Mouse (Mus musculus) intestine, embryonic 16.5 days (tissue): ENCODE results near the gene Lrrc25. TPM values are rescaled to one million over a fixed set of nuclear protein-coding genes. Genes with fewer than 3 reads are reported as not detected.

ENCODE experiments used
- ATAC-seq: fragments of 200-750 bp; cut with Nextera tagmentation; 2 replicates; pipeline ENCODE4 v1.8.0; 2017; ENCODE audit warnings: moderate TSS enrichment, moderate library complexity
- H3K27ac ChIP-seq: fragments of 300-500 bp; sonication (generic); 2 replicates; pipeline ENCODE4 v1.5.1; 2014; ENCODE audit warnings: mild to moderate bottlenecking, low read length
- H3K27me3 ChIP-seq: fragments of 300-500 bp; sonication (generic); replicated peaks from 2 replicates; pipeline ENCODE4 v1.6.1; 2014; ENCODE audit warnings: low read length, control low read depth, mixed read lengths; ENCODE audit not compliant: control insufficient read depth, insufficient read depth
- H3K36me3 ChIP-seq: fragments of 300-500 bp; sonication (generic); 2 replicates; pipeline ENCODE4 v1.6.1; 2014; ENCODE audit warnings: low read length, control low read depth; ENCODE audit not compliant: control insufficient read depth, insufficient read depth
- H3K4me1 ChIP-seq: fragments of 300-500 bp; sonication (generic); 2 replicates; pipeline ENCODE4 v1.6.1; 2014; ENCODE audit warnings: low read length, control low read depth, mixed read lengths; ENCODE audit not compliant: control insufficient read depth, insufficient read depth
- H3K4me2 ChIP-seq: fragments of 300-500 bp; sonication (generic); 2 replicates; pipeline ENCODE4 v1.6.1; 2014; ENCODE audit warnings: low read depth, low read length, control low read depth
- H3K4me3 ChIP-seq: fragments of 300-500 bp; sonication (generic); 2 replicates; pipeline ENCODE4 v1.5.1; 2014; ENCODE audit warnings: mild to moderate bottlenecking, low read length
- H3K9ac ChIP-seq: fragments of 300-500 bp; sonication (generic); 2 replicates; pipeline ENCODE4 v1.6.1; 2014; ENCODE audit warnings: low read depth, low read length
- H3K9me3 ChIP-seq: fragments of 300-500 bp; sonication (generic); 2 replicates; pipeline ENCODE4 v1.6.1; 2016; ENCODE audit warnings: low read length, control low read depth; ENCODE audit not compliant: control insufficient read depth
- WGBS: fragments of 180-500 bp; shearing (Covaris S2); extraction: QIAGEN DNeasy Blood & Tissue Kit; methylation state at CpG from one replicate; pipeline ENCODE4 v1.1.7; 2014; 5-methylcytosine and 5-hydroxymethylcytosine counted together
- polyA plus RNA-seq: library from polyadenylated mRNA; unstranded; fragments of >200 nt; fragmentation: Nextera tagmentation; extraction: Ambion mirVana; gene quantifications from 2 replicates; pipeline ENCODE4 v1.2.1, GENCODE M21; 2015

The Lrrc25 gene
- polyA plus RNA-seq, 1 experiment from 2014 or later = 3.0 TPM

DNA sequence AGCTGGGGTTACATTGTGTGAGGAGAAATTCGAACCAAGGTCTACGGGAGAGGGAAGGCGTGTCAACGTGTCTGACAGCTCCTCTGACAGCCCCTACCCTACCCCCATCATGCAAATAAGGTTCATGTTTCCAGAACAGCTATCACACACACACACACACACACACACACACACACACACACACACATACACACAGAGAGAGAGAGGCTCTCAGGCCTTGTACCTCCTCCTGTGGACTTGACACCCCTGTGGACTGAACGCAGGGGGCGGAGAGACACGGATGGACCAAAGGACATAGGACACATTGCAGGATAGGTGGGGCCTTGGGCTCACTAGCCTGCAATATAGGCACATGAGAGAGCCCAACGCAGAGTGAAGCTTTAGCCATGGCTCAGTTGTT lies 20.9 kb downstream of the Lrrc25 start:
- H3K4me1 ChIP-seq = peaks cover 27% of the 10 kb centered on the region
- no peak overlapping the region for H3K4me2 ChIP-seq
- WGBS = 56% methylated on average over 8 of the region's 8 CpGs
- H3K36me3 ChIP-seq = no peaks in the 10 kb centered on the region
- ATAC-seq = peak; percentile 81
- 0 out of 2 replicates have a peak overlapping the region, but pooled peaks have one; percentile 9 for H3K9ac ChIP-seq
- H3K27me3 ChIP-seq = no peaks in the 10 kb centered on the region
- H3K27ac ChIP-seq = peak overlapping the region; percentile 33
- no peaks in the 10 kb centered on the region for H3K9me3 ChIP-seq
- H3K4me3 ChIP-seq = no peak overlapping the region

DNA sequence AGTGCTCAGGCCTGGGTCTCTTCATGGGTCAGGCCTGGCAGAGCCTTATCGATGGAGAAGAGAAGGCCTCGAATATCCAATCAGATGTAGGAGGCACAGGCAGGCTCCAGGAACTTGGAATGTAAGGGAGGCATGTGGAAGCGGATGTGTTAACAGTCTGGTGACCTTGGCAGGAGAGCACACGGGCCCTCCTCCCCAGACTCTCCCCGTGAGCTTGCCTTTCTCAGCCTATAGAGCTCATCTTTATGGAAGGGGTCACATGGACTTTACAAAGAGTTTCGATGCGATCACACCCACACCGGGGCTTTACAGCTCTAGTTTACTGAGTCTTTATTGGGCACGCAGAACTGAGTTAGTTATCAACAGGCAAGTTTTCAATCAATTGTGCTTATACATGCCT lies 22.8 kb downstream of the Lrrc25 start:
- Histone ChIP-seq H3K27me3 (no peaks in the 10 kb centered on the region), H3K27ac (peak overlapping the region; percentile 43; the same call in 1 of the 2 replicates), H3K9ac (no peak overlapping the region), H3K4me1 (peaks cover 20% of the 10 kb centered on the region), H3K36me3 (no peaks in the 10 kb centered on the region), H3K4me3 (no peak overlapping the region), H3K9me3 (no peaks in the 10 kb centered on the region), H3K4me2 (no peak overlapping the region)
- peak; percentile 58 for ATAC-seq
- WGBS = 50% methylated on average over 9 of the region's 9 CpGs

DNA sequence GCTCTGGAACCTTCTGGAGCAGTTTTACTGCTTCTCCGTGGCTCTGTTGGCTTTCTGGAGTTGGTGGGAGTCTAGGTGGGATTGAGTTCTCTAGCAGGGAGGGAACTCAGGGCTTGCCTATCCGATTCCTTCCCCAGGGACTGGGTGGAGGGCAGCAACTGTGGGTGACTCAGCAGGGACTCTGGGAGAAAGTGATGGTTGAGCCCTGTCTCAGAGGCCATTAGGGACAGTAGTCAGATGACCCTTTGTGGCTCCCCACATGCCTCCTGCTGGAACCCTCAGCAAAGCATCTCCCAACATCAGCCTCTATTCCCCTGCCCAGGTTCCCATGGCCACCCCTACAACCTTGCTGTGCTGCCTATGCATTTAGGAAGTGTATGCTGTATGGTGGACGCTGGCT lies 27.1 kb downstream of the Lrrc25 start:
- WGBS = 68% methylated on average over 3 of the region's 3 CpGs
- H3K27ac ChIP-seq = no peak overlapping the region

DNA sequence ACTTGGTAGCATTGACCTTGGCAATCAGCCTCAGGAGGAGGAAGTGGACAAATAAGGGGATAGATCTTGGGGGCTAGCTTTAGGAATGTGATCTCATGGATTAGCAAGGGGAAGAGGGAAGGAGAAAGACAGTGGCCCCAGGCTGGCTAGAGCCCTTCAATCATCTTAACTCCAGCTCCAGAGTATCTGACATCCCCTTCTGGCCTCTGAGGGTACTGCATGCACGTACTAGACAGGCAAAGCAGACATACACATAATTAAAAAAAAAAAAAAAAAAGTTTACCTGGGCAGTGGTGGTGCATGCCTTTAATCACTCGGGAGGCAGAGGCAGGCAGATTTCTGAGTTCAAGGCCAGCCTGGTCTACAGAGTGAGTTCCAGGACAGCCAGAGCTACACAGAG lies 28.1 kb downstream of the Lrrc25 start:
- Histone ChIP-seq H3K9me3 (no peaks in the 10 kb centered on the region), H3K27ac (no peak overlapping the region), H3K4me3 (no peak overlapping the region), H3K27me3 (no peaks in the 10 kb centered on the region), H3K4me1 (peaks cover 25% of the 10 kb centered on the region), H3K4me2 (no peak overlapping the region), H3K9ac (no peak overlapping the region), H3K36me3 (no peaks in the 10 kb centered on the region)
- no peak for ATAC-seq
- WGBS = 77% methylated on average over 2 of the region's 2 CpGs

More for the DNA sequence above, 27.1 kb downstream of the Lrrc25 start:
- Histone ChIP-seq H3K4me2 (no peak overlapping the region), H3K36me3 (no peaks in the 10 kb centered on the region), H3K9ac (no peak overlapping the region), H3K4me3 (no peak overlapping the region), H3K4me1 (peaks cover 26% of the 10 kb centered on the region), H3K27me3 (no peaks in the 10 kb centered on the region), H3K9me3 (no peaks in the 10 kb centered on the region)
- ATAC-seq = no peak

DNA sequence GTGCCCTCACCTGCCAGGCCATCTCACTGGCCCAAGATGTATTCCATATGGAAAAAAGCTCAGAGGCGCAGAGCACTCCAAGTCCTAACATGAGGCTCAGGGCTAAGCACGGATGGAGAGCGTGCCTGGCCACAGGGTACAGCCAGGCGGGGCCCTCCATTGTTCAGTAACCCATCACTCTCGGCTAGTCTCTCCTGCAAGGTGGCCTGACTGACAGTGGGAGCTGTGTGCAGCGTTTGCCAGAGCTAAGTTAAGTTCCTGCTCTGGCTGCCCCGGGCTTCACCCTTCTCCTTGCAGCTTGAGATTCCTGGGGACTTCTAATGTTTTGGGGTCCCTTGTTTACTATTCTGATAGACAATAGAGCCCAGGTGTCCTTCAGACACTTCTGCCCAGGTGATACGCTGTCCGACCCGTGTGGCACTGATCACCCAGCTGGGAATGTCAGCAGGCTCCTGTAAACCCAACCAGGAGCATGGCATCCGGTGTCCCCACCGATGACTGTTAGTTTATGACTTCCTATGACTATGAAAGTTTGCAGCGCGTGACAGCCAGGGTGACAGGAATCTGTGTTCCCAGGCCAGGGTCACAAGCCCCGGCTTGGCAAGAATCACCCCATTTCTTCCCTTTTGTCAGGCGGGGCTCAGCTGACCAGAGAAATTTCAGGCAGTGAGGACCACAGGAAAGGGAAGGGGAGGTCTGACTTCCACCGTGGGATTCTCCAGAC lies 29.7 kb downstream of the Lrrc25 start:
- Histone ChIP-seq H3K4me3 (no peak overlapping the region), H3K4me2 (no peak overlapping the region), H3K4me1 (peaks cover 40% of the 10 kb centered on the region), H3K9me3 (no peaks in the 10 kb centered on the region), H3K9ac (no peak overlapping the region), H3K27me3 (no peaks in the 10 kb centered on the region), H3K27ac (peak overlapping the region; percentile 33), H3K36me3 (peaks cover 3% of the 10 kb centered on the region; the same call in 1 of the 2 replicates)
- no peak for ATAC-seq
- WGBS = 51% methylated on average over 17 of the region's 17 CpGs

DNA sequence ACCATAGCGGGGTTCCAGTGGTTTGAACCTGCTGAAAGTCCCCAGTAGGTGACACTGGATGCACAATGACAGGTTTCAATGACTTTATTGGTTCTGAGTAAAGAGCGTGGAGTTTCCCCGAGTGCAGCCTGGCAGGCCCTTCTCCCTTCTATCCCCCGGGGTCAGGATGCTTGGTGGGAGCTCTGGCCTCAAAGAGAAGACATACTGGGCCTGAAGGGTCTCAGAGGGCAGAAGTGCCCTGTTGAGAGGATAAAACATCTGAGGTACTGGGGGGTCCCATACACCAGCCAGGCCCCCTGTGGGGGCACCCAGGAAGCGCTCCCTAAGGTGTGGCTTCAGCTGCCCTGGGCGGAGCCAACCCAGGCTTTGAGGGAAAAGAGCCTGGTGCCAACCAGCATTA lies 30.4 kb downstream of the Lrrc25 start:
- Histone ChIP-seq H3K27me3 (no peaks in the 10 kb centered on the region), H3K27ac (peak overlapping the region; percentile 33; the same call in 1 of the 2 replicates), H3K9ac (no peak overlapping the region), H3K4me3 (no peak overlapping the region), H3K4me2 (no peak overlapping the region), H3K4me1 (peaks cover 40% of the 10 kb centered on the region), H3K9me3 (no peaks in the 10 kb centered on the region), H3K36me3 (peaks cover 7% of the 10 kb centered on the region; the same call in 1 of the 2 replicates)
- no peak for ATAC-seq
- 76% methylated on average over 6 of the region's 6 CpGs for WGBS

DNA sequence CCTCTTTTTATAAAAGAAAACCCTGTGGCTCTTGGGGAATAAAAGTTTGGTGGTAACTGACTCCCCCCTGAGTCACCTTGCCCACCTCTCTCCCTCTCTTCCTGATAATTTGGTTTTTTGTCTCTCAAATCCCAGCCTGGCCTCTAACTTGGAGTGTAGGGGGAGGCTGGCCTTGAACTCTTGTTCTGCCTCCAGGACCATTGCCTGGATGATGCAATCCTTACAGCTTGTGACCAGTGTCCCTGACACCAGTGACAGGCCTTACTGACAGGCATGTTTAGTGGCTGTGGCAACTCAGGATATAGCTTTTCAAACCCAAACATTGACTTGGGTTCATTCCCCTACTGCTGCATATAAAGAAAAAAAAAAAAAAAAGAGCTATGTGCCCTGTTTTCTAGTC lies 30.8 kb downstream of the Lrrc25 start:
- ATAC-seq = no peak
- H3K27me3 ChIP-seq = no peaks in the 10 kb centered on the region
- H3K9me3 ChIP-seq = no peaks in the 10 kb centered on the region
- no peak overlapping the region for H3K27ac ChIP-seq
- H3K9ac ChIP-seq = no peak overlapping the region
- no peak overlapping the region for H3K4me3 ChIP-seq
- peaks cover 40% of the 10 kb centered on the region for H3K4me1 ChIP-seq
- no peak overlapping the region for H3K4me2 ChIP-seq
- peaks cover 7% of the 10 kb centered on the region; the same call in 1 of the 2 replicates for H3K36me3 ChIP-seq

DNA sequence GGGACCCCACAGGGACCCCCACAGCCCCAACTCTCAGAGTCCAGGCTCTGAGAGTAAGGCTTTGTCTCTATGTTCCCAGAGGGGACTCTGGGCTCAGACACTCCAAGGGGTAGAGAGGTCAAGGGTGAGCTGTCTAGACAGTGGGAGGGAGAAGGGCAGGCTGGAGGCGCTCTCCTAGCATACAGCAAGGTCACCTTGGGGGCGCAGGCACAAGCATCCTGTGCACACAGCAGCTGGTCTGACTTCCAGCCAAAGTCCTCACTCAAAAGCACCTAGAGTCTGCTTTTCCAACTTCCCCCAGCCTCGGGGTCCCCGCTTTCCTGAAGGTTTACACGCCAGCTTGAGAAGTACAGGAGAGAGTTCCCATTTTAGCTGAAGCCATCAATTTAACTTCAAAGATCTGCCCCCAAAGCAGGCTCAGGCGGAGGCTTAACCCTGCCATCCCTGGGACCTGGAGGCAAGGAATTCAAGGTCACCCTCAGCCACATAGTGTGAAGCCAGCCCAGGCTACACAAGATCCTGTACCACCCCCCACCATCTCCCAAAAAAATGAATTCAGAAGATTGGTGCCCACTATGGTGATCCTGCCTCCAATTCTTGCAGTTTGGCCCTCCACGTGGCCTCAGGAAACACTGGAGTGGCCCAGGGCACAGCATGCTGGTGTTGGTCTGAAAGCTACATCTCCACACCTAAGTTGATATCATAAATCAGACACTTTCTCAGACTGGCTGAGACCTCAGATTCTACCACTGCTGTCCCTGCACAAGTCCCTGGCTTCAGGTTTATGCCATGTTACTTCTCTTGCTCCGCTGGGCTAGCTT lies 31.6 kb downstream of the Lrrc25 start:
- Histone ChIP-seq H3K4me3 (no peak overlapping the region), H3K27ac (peak overlapping the region; percentile 58), H3K9me3 (no peaks in the 10 kb centered on the region), H3K9ac (peak overlapping the region; percentile 49; the same call in 1 of the 2 replicates), H3K4me2 (no peak overlapping the region), H3K4me1 (peaks cover 40% of the 10 kb centered on the region), H3K27me3 (no peaks in the 10 kb centered on the region), H3K36me3 (peaks cover 12% of the 10 kb centered on the region; the same call in 1 of the 2 replicates)
- ATAC-seq = no peak
- WGBS = 50% methylated on average over 8 of the region's 8 CpGs

DNA sequence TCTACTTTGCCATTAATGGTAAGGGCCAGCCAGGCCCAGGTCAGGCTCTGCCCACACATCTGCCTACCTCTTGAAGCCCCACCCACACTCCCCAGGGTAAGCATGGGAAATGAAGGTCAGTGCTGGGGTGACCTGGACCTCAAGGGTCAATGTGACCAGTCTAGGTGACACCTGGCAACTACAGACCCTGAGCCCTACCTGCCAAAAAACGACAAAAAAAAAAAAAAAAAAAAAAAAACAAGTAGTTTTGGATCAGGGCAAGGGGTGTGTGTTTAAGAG lies 32.1 kb downstream of the Lrrc25 start:
- H3K9me3 ChIP-seq = no peaks in the 10 kb centered on the region
- H3K4me2 ChIP-seq = no peak overlapping the region
- peaks cover 12% of the 10 kb centered on the region; the same call in 1 of the 2 replicates for H3K36me3 ChIP-seq
- H3K27me3 ChIP-seq = no peaks in the 10 kb centered on the region
- no peak for ATAC-seq
- H3K4me1 ChIP-seq = peaks cover 43% of the 10 kb centered on the region
- peak overlapping the region; percentile 81 for H3K27ac ChIP-seq
- 63% methylated on average over 1 of the region's 1 CpGs for WGBS
- H3K9ac ChIP-seq = 0 out of 2 replicates have a peak overlapping the region, but pooled peaks have one; percentile 49
- no peak overlapping the region for H3K4me3 ChIP-seq
